Mouse (Mus musculus) monocyte, adult 2 months (primary cell): ENCODE measurements around the gene Cntnap5c.
"Not testable (repeated sequence)": the region's sequence is repeated elsewhere in the genome, so short reads cannot be mapped to it uniquely, and the experiment has no call there.

Experiments used
- DNase-seq, 2 experiments: peaks; one replicate each; pipeline ENCODE4 v3.0.0; 2022; ENCODE audit warnings: low spot score in 2 of 2, low read depth in 1 of 2

Cntnap5c gene

DNA sequence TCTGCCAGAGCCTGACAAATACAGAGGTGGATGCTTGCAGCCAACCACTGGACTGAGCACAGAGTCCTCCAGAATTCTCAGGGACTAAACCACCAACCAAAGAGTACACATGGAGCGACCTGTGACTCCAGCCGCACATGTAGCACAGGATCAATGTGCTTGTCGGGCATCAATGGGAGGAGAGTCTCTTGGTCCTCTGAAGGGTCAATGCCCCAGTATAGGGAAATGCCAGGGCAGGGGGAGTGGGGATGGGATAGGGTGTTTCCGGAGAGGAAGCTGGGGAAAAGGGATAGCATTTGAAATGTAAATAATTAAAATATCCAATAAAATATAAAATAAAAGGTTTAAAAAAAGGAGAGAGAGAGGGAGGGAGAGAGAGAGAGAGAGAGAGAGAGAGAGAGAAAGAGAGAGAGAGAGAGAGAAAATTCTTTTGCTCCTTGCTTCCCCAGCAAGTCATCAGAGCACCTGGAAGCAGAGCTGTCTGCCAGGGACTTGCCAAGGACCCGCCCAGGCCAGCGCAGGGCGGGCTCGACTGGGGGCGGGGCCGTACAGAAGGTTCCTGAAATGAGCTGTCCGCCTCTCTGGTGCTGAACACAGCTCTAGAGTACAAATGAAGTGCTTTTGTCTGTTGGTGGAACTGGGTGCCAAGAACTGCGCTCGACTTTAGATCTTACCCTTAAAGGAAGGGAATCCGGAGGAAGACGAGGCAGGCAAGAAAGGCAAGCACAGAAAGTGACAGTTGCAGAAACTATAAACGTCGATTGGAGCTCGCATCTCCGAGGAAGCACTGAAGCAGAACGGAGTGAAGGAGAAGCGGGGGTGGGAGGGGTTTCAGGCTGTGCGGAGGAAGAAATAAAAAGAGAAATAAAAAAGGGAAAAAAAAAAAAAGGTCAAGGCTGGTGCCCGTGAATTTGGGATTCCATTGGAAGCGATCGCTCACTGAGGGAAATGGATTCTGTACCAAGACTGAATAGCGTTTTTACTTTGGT is at the start of gene Cntnap5c:
Gene Cntnap5c, plus strand, starts transcription at position 949 of the 989 bp plus-strand sequence.
- no peak for DNase-seq

- no peak for DNase-seq
These were observed 27.3 kb upstream of the Cntnap5c start, which contains the start of gene Gm21834 for GRCm38 (mm10) chr17:57742119-57742518. Gene Gm21834, minus strand, starts transcription at chr17:57742219.

DNA sequence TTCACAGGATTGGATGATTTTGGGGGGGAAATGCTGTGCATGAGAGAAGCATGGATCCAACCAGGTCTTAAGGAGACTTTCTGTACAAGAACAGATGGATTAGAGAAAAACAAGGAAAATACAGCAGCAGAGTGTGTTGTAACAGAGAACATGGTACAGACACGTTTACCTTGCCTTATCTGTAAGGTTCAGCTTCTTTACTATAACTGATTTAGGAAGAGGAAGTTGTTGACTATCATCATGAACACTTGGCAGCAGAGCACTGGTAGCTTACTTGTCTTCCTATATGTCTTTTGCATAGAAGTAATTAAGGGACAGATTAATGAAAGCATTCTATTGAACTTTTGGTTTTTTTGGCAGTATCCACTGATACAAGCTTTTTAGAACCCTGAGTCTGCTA is 11.3 kb upstream of the Cntnap5c start:
- DNase-seq = no peak

DNA sequence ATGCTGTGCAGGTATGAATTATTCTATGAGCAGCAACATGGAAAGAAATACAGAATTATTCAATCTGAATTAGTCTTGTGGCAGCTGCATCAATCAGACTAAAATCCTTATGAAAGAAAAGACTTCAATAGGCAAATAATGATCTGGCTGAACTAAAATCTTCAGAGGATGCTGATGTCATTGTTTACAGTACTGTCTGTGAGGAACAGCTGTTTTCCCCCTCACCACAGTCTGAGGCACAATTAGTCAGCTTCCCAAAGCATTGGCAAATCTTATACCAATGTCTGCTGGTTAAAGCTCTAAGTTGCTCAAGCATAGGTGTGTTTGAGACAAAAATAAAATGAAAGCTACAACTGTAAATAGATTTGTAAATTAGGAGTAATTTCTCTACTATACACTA is 2.1 kb upstream of the Cntnap5c start:
- no peak for DNase-seq

DNA sequence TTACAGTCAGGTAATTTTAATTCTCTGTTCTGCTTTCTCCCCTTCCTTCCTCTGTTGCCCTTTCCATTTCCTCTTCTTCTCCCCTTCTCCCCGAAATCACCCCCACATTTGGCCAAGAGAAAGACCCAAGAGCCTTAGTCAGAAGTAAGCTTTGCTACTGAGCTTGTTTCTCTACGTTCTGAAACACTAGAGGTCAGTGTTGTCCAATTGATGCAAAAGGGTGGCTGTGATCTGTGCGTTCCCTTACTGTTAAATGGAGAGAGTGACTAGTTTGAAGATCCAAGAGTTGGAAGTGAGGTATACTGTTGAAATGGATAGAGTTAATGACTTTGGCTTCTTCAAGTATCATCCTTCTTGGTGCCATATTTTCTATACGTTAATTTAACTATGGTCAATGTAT is 1.5 kb downstream of the Cntnap5c start:
- no peak for DNase-seq

GRCm38 (mm10) chr17:57788161-57788799 is 18.9 kb downstream of the Cntnap5c start:
- no peak for DNase-seq

GRCm38 (mm10) chr17:57795408-57795807 is 26.0 kb downstream of the Cntnap5c start:
- DNase-seq = no peak

DNA sequence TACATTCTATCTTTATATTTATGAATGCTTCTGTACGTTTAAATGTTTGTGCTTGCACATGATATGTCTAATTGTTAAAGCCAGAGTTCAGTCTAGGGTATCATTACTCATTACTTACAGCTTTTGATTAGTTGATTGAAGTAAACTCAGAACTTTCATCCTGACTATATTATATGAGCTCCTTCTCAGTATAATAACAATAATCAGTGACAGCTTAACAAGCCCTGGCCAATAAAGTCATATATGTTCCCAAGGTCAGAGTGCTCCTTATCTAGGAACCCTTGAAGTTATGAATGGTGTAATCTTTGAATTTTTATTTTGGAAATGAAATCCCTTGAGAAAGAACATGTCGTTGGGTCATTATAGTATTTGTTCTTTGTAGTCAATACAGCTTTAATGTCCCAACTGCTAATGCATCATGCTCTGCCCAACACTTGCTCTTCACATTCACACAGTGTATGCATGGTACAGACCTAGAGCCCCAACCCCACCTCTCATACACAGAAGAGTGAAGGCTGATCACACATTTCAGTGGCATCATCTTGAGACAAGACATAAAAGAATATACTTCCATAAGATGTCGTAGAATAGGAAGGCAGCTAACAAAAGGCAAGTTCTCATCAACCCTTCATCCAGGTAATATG is 27.4 kb downstream of the Cntnap5c start:
- DNase-seq = no peak

- DNase-seq = no peak
These were observed 30.1 kb downstream of the Cntnap5c start for GRCm38 (mm10) chr17:57799414-57799985.

- DNase-seq = no peak
These were observed 31.8 kb downstream of the Cntnap5c start for GRCm38 (mm10) chr17:57801180-57801579.

DNA sequence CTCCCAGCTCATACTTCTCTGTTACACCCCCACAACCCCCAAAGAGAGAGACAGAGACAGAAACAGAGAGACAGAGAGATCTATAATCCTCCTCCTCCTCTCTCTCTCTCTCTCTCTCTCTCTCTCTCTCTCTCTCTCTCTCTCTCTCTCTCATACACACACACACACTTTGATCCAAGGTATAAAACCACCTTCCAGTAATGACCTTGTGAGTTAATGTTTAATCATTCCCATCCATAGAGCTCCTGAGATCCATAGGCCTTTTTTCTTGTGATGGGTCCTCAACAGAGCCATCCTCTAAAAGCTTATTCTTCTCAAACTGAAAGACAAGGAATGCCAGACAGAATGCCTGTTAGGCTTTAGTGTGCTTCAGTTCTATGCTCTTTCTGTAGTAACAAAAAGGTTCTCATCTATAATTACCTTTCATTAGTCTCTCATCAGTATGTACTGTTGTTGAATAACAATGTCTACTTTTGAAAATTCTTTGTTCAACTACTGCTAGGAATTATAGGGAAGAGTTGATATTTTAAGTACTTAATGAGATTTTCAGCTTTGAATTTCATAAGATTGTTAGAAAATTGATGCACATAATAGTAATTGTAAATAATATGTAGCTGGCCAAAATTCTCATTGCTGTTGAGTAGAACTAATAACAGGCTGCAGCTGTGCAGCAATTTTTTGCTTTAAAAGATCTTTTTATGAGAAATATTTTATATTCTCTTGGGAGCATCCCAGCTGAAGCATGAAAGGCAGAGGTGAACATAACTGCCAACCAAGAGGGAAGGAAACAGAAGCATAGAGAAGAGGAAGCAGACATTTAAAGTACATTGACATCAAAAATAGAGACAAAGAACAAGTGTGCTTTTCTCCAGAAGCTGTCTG is 68.0 kb downstream of the Cntnap5c start:
- no peak for DNase-seq

- DNase-seq = not testable (repeated sequence)
These were observed 86.4 kb downstream of the Cntnap5c start for GRCm38 (mm10) chr17:57855811-57856210.

GRCm38 (mm10) chr17:57865996-57866395 is 96.6 kb downstream of the Cntnap5c start:
- no peak for DNase-seq

- no peak for DNase-seq
These were observed 118.5 kb downstream of the Cntnap5c start for GRCm38 (mm10) chr17:57887742-57888389.

DNA sequence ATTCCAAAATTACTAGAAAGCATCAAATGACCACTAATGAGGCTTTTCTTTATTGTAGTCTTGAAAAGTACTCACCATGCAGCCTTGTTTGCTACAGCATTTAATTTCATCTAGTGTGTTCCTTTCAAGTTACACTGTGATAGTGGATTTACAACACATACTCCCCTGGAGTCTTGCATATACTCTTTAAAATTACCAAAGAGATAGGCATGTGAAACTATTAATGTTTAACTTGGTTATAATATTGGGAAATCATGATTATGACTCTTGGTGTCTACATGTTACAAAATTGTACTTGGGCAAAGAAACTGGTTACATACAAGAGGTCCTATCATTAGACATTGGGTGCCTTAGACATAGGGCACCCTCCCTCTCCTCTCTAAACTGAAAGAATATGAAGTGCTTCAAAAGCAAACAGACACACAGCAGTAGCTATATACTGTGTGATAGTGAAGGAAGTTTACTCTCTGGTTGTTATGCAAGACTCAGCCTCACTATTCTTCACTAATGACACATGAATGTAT is 142.5 kb downstream of the Cntnap5c start:
- no peak for DNase-seq

DNA sequence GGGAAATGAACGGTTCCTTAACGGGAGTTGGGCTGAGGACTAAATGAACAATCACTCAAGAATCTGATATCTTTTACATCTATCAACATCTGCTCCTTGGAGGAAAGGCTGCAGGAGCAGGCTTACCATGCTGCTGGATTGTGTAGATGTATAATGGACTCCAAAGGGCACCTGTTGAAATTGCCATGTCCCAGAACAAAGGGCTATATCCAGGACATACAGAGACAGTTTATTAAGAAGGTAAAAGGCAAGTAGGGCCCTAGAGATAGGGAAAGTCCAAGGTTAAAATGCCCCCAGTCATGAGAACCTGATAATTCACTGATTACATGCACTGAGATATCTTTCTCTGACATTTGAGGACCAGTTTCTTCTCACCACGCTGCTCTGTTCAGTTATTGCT is 214.9 kb downstream of the Cntnap5c start:
- DNase-seq = no peak

DNA sequence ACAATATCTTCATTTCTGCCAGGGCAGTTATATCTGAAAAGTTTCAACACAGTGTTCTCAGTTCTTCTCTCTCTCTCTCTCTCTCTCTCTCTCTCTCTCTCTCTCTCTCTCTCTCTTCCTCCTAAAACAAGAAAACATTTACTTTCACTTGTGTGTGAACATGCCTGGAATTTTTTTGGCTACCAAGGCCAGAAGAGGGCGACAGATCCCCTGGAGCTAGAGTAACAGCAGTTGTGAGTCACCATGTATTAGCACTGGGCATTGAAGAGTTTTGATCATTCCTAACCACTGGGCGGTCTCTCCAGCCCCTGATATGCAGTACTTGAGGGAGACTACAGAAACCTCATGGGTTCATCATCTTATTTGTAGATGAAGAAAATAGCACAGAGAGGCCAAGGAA is 219.1 kb downstream of the Cntnap5c start:
- no peak for DNase-seq

DNA sequence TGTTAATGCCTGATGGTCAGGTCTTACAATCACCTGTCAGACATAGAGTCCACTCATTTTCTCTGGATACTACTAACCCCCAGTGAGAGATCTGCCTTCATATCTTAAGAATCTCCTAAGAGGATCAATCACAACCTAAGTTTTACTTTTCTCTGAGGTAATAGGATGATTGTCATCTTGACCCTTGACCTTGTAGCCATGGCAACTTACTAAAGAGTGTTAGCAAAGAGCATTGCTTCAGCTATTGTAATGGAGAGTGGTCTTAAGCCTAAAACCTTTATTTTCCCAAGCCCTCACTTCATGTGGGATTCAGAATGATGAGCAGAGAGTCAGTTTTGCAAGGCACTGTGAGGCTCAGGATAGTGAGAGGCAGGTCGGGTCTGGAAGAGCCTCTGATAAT is 227.1 kb downstream of the Cntnap5c start:
- no peak for DNase-seq

DNA sequence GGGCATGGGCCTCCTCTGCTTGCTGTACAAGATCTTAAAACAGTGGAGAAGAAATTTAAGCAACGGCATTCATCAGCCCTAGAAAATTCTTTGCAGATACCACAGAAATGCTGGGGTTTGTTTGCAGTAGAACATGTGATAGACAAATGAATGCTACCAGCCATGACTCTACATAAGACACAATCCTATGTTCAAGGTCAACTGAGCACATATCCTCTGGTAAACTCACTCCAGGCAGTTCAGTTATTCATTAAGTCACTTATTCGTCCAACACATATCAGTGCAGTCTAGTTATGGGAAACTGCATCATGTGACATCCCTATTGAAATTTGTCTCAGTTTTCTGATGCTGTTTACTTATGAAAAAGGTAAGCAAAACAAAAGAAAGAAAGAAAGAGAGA is 229.7 kb downstream of the Cntnap5c start:
- no peak for DNase-seq

GRCm38 (mm10) chr17:58002845-58003244 is 233.5 kb downstream of the Cntnap5c start:
- no peak for DNase-seq
